Mouse (Mus musculus) limb, embryonic 14.5 days (tissue): ENCODE measurements around the gene Gm525. TPM values are rescaled to one million over a fixed set of nuclear protein-coding genes. Genes with fewer than 3 reads are reported as not detected.
"Not testable (repeated sequence)": the region's sequence is repeated elsewhere in the genome, so short reads cannot be mapped to it uniquely, and the experiment has no call there.

Source experiments
- ATAC-seq: fragments of 200-750 bp; cut with Nextera tagmentation; 2 replicates; pipeline ENCODE4 v1.8.0; 2017; ENCODE audit warnings: low read depth, moderate number of reproducible peaks, moderate TSS enrichment; ENCODE audit not compliant: low FRiP score
- DNase-seq: peaks from one replicate; pipeline ENCODE4 v3.0.0-alpha.2; 2015; ENCODE audit warnings: low spot score
- H3K27ac ChIP-seq: fragments of 300-500 bp; sonication (generic); replicated peaks from 2 replicates; pipeline ENCODE4 v1.5.1; 2014; ENCODE audit warnings: low read depth, mild to moderate bottlenecking, low read length, moderate library complexity, mixed read lengths
- H3K27me3 ChIP-seq: fragments of 300-500 bp; sonication (generic); 2 replicates; pipeline ENCODE4 v1.6.1; 2014; ENCODE audit warnings: low read length, mixed read lengths; ENCODE audit not compliant: control insufficient read depth, insufficient read depth
- H3K36me3 ChIP-seq: fragments of 300-500 bp; sonication (generic); 2 replicates; pipeline ENCODE4 v1.6.1; 2014; ENCODE audit warnings: mild to moderate bottlenecking, low read length, moderate library complexity, mixed read lengths; ENCODE audit not compliant: control insufficient read depth, insufficient read depth
- H3K4me1 ChIP-seq: fragments of 300-500 bp; sonication (generic); 2 replicates; pipeline ENCODE4 v1.6.1; 2014; ENCODE audit warnings: antibody characterized with exemption, low read length, mixed read lengths; ENCODE audit not compliant: control insufficient read depth, insufficient read depth
- H3K4me2 ChIP-seq: fragments of 300-500 bp; sonication (generic); replicated peaks from 2 replicates; pipeline ENCODE4 v1.6.1; 2014; ENCODE audit warnings: low read depth, mild to moderate bottlenecking, low read length, moderate library complexity; ENCODE audit not compliant: severe bottlenecking
- H3K4me3 ChIP-seq: fragments of 300-500 bp; sonication (generic); replicated peaks from 2 replicates; pipeline ENCODE4 v1.5.1; 2014; ENCODE audit warnings: low read length
- H3K9ac ChIP-seq: fragments of 300-500 bp; sonication (generic); 2 replicates; pipeline ENCODE4 v1.6.1; 2014; ENCODE audit warnings: mild to moderate bottlenecking, low read depth, low read length, moderate library complexity; ENCODE audit not compliant: severe bottlenecking
- H3K9me3 ChIP-seq: fragments of 300-500 bp; sonication (generic); 2 replicates; pipeline ENCODE4 v1.6.1; 2016; ENCODE audit warnings: low read length; ENCODE audit not compliant: control insufficient read depth
- POLR2A ChIP-seq: fragments of 200-500 bp; IDR thresholded peaks from 2 replicates; pipeline ENCODE4 v1.8.0; 2012; ENCODE audit warnings: inconsistent platforms, mild to moderate bottlenecking, moderate library complexity, borderline replicate concordance; ENCODE audit not compliant: insufficient read depth, insufficient read length; ENCODE audit errors: extremely low read depth
- WGBS: fragments of 180-500 bp; shearing (Covaris S2); extraction: QIAGEN DNeasy Blood & Tissue Kit; methylation state at CpG from one replicate; pipeline ENCODE4 v1.1.7; 2014; 5-methylcytosine and 5-hydroxymethylcytosine counted together
- polyA plus RNA-seq, 2 experiments: library from polyadenylated mRNA; depleted of rRNA in 1 of 2; stranded (reverse) in 1 of 2; unstranded in 1 of 2; fragments of >200 nt; fragmentation: Nextera tagmentation in 1 of 2; extraction: Ambion mirVana in 1 of 2; gene quantifications; 2 replicates each; pipeline versions ENCODE4 v1.2.1 to v1.2.3; 2012 to 2014

Gene Gm525
- polyA plus RNA-seq, 2 experiments = 1.8 to 2.3 TPM

DNA sequence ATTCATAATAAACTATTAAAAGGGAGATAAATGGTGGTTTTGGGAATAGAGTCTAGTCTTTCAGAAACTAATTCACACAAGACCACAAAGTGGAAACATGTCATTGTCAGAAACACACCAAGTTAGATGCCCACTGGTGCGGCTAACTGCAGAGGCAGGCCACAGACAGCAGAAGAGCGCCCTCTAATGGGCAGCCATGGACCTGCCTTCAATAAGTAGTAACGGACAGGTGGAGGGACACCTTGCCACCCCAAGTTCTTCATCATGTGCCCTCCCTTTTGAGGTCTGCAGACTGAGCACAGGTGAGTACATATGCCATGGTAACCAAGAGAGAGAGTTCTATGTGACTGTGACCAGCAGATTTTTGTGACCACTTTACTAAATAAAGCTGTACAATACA is 34.3 kb upstream of the Gm525 start:
- DNase-seq (no peak), ATAC-seq (no peak)
- Histone ChIP-seq H3K4me2 (no peak overlapping the region), H3K4me1 (no peaks in the 10 kb centered on the region), H3K4me3 (no peak overlapping the region), H3K9ac (no peak overlapping the region), H3K36me3 (peaks cover 44% of the 10 kb centered on the region), H3K9me3 (no peaks in the 10 kb centered on the region), H3K27me3 (no peaks in the 10 kb centered on the region), H3K27ac (no peak overlapping the region)
- no peak for TF ChIP-seq POLR2A
- WGBS = 33% methylated on average over 3 of the region's 3 CpGs

DNA sequence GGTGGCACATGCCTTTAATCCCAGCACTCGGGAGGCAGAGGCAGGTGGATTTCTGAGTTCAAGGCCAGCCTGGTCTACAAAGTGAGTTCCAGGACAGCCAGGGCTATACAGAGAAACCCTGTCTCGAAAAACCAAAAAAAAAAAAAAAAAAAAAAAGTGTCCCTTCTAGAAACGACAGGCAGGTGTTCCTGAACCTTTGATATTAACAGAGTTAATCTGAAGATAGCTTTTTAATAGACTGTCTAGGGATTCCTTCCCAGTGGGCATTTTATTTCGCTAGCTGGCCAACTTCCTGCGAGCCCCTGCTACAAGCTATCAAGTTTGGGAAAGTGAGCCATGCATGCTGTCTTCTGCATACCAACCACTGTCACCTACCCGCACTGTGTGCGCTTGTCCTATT is 32.6 kb upstream of the Gm525 start:
- peaks cover 59% of the 10 kb centered on the region for H3K36me3 ChIP-seq
- not testable (repeated sequence) for H3K4me1 ChIP-seq, H3K9ac ChIP-seq, H3K4me3 ChIP-seq, H3K27me3 ChIP-seq, H3K27ac ChIP-seq, H3K4me2 ChIP-seq, DNase-seq, H3K9me3 ChIP-seq, ATAC-seq
- 87% methylated on average over 6 of the region's 7 CpGs for WGBS

DNA sequence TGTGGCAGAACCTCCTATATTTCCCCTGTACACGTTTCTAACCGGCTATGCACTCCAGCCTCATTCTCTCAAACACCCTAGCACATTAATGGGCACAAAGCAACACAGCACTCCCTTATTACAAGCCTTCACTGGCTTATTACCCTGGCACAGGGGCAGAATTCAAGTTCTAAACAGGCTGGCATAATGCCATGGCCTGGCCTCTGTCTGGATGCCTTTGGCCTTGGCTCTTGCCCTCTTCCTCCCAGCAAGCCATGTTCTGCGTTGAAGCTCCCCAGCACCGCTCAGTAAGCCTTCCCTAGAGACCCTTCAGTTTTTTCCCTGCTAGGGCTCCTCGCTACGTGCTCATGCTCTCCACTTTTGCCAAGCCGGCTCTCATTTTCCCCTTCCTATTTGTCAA is 30.6 kb upstream of the Gm525 start:
- peaks cover 69% of the 10 kb centered on the region for H3K36me3 ChIP-seq
- no peak overlapping the region for H3K9ac ChIP-seq
- H3K27ac ChIP-seq = no peak overlapping the region
- ATAC-seq = no peak
- no peaks in the 10 kb centered on the region for H3K27me3 ChIP-seq
- peaks cover 7% of the 10 kb centered on the region for H3K9me3 ChIP-seq
- WGBS = 86% methylated on average over 7 of the region's 7 CpGs
- H3K4me3 ChIP-seq = no peak overlapping the region
- TF ChIP-seq POLR2A = no peak
- H3K4me2 ChIP-seq = no peak overlapping the region
- no peak for DNase-seq
- no peaks in the 10 kb centered on the region for H3K4me1 ChIP-seq

DNA sequence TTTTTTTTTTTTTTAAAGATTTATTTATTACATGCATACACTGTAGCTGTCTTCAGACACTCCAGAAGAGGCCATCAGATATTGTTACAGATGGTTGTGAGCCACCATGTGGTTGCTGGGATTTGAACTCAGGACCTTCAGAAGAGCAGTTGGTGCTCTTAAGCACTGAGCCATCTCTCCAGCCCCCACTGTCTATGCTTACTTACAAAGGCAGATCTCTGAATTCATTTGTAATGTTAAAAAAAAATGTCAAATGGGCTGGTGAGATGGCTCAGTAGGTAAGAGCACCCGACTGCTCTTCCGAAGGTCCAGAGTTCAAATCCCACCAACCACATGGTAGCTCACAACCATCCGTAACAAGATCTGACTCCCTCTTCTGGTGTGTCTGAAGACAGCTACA is 28.1 kb upstream of the Gm525 start:
- over 99% methylated on average over 3 of the region's 3 CpGs for WGBS

DNA sequence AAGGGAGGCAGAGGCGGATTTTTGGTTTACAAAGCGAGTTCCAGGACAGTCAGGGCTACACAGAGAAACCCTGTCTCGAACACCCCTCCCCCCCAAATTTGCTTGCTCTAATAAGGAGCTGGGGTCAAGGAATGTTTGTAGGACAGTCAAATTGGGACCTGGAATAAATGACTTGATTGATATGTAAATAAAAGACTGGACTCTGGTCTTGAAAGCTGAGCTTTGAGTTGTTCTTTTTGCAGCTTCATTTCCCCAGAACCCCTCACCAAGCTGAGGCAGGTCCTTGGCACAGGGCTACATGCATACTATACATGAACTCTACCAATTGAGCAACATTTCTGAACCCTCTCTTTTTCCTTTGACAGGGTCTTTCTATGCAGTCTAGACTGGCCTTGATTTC is 27.6 kb upstream of the Gm525 start:
- DNase-seq (no peak), ATAC-seq (no peak)
- Histone ChIP-seq H3K4me1 (no peaks in the 10 kb centered on the region), H3K4me3 (no peak overlapping the region), H3K4me2 (no peak overlapping the region), H3K36me3 (peaks cover 63% of the 10 kb centered on the region), H3K27ac (no peak overlapping the region), H3K27me3 (no peaks in the 10 kb centered on the region), H3K9me3 (peaks cover 7% of the 10 kb centered on the region), H3K9ac (no peak overlapping the region)
- WGBS = 95% methylated on average over 3 of the region's 3 CpGs
- no peak for TF ChIP-seq POLR2A

More for the DNA sequence above, 28.1 kb upstream of the Gm525 start:
- not testable (repeated sequence) for H3K4me1 ChIP-seq, H3K9ac ChIP-seq, ATAC-seq, H3K4me3 ChIP-seq, H3K27me3 ChIP-seq, DNase-seq, H3K4me2 ChIP-seq, H3K27ac ChIP-seq, H3K9me3 ChIP-seq
- H3K36me3 ChIP-seq = peaks cover 65% of the 10 kb centered on the region

DNA sequence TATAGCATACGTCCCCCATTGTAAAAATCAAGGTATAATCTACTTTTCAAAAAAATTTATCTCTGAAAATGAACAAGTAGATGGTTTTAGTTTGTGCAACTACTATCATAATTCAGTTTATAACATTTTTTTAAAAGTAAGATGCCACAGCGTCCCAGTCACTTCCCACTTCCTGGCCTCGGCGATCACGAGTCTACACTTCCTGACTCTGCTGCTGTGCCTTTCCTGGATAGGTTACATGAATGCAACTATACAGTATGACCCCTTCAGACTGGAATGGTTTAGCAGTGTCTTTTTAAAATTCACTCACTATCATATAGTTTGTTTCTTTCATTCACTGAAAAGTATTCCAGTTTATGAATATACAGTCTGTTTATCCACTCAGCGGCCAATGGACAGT is 21.9 kb upstream of the Gm525 start:
- Histone ChIP-seq H3K36me3 (peaks cover 46% of the 10 kb centered on the region), H3K9ac (no peak overlapping the region), H3K4me3 (no peak overlapping the region), H3K27ac (no peak overlapping the region), H3K4me1 (no peaks in the 10 kb centered on the region), H3K27me3 (no peaks in the 10 kb centered on the region), H3K4me2 (no peak overlapping the region), H3K9me3 (no peaks in the 10 kb centered on the region)
- 91% methylated on average over 6 of the region's 6 CpGs for WGBS
- ATAC-seq (no peak), DNase-seq (no peak)
- no peak for TF ChIP-seq POLR2A
